Mouse (Mus musculus) monocyte, adult 5-6 weeks (primary cell): Measurements from ENCODE around the gene Nars2. TPM values are rescaled to one million over a fixed set of nuclear protein-coding genes. Genes with fewer than 3 reads are reported as not detected.
"Not testable (repeated sequence)": the region's sequence is repeated elsewhere in the genome, so short reads cannot be mapped to it uniquely, and the experiment has no call there.

ENCODE experiments used
- ATAC-seq: fragments of 153-309, 156-312 bp; replicated peaks from 2 replicates; pipeline ENCODE4 v1.8.0; 2017; ENCODE audit warnings: mild to moderate bottlenecking; ENCODE audit not compliant: low TSS enrichment, insufficient number of reproducible peaks, severe bottlenecking, poor library complexity, low FRiP score
- total RNA-seq: library from RNA; stranded (forward); fragments of 200-1000, 200-491, 200-594 nt; gene quantifications from 3 replicates; pipeline ENCODE4 v1.2.3, GENCODE M21; 2017

The Nars2 gene
- total RNA-seq = 2.1 to 8.2 TPM (median 2.6 TPM) in 3 replicates

DNA sequence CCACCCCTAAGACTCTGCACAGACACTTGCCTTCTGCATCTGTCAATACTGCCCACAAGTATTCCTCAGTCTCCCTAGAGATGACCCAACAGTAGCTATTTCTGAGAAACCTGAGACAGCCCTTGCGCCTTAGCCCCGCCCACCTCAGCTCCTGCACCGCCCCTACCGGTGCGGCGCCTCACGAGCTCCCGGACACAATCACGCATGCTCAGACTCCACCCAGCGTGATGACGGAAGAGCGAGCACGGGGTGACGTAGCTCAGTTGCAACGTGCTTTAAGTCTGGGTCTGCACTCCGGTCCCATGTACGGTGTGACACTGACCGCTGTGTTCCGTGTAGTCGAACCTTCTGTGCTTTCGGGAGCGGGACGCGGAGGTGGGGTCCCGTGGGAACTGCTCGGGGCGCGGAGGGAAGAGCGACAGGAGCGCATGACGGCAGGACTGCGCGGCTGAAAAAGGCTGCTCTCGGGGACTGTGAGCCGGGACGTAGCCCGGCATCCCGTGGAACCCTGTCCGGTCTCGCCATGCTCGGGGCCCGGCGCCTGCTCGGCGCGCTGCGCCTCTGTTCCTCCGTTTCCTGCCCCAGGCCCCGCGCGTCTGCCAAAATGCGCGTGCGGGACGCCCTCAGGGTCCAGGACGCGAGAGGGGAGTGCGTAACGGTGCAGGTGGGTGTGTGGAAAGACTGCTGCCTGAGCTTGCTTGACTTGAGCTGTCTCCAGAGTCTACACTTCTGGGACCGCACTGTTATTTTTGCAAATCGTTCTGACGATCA is at the start of gene Nars2:
Gene Nars2 (plus strand): TSS at position 225 of the 771 bp plus-strand sequence.
- peak; percentile 99 for ATAC-seq

DNA sequence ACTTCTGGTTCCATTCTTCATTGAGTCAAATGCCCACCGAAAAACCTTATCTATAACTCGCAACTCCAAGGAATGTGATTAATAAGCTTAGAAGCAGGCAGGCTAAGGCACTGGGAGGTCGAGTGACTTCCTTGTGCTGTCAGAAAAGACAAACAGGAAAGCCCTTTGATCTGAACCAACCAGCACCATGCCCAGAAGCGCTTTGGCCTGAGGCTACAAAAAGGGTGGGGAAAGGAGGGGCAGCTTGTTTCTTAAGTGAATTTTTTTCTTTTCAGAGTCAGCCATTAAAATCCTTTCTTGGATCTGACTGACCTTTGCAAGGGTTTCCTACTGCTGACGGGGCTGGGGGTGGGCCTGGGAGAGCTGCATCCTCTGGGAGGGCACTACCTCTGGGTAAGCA is 49.1 kb upstream of the Nars2 start:
- ATAC-seq = no peak

DNA sequence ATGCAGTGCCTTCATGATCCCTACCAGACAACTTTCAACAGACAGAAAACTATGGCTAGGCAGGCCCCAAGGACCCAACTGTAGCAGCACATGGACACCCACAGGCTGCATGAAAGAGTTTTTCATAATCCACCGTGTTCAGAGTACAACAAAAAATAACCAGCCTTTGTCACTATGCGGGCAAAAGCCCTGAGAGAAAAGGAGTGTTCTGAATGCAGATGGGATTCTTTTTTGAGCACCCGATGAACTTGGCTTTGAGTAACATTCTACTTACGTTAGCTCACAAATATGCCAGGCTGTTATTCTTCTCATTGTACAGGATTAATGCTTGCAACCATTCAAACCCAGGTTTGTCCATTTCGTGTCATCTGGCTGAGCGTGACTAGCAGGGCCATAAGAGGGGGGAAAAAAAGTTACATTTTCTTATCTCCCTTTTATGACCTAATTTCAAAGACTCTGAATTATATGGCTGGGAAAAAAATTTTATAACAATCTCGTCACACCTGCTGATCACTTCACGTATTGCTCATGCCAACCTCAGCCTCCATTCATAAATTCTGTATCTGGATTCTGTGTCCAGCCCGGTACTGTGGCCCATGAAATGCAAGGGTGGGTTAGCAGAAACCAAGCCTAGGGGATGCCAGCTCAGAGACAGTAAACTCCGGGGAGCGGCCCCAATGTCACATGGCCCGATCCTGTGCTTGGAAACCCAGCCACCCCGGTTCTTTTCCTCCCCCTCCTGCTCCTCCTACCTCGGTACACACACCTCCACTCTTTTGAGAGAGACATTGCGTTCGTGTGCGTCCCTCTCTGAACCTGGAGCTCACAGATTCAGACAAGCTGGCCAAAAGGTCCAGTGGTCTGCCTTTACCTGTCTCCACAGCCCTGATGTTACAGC is 48.0 kb upstream of the Nars2 start:
- no peak for ATAC-seq

DNA sequence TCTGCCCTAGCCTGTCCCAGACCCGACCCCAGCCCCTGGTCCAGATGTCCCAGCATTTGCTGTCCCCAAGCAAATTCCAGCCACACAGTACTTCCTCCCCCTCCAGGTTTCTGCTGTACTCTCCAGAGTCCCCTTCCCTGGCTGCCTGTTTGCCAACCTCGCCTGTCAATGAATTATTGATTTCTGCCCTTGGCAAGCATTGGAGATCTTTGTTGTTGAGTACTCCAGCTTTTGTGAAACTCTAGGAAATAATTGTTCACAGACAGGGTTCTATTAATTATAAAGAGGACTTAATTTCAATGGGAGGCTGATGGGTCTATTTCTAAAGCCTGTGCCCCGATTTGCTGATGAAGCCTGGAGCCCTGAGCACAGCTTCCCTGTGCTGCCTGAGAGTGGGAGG is 46.9 kb upstream of the Nars2 start:
- no peak for ATAC-seq

DNA sequence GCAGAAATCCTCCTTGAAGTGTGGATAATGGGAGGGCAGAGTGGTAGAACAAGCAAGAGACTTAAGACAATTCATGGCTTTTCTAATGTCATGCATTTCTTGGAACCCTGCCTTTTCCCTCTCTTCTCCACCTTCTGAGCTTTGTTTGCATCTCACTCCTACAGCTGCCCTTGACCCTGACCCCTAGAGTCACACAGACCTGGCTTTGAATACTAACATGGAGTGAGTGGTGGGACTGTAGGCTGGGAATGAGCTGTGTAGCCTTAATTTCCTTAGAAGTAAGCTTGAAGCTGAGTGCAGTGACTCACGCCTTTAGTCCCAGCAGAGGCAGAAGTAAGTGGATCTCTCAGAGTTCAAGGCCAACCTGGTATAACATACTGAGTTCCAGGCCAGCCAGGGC is 46.4 kb upstream of the Nars2 start:
- ATAC-seq = no peak

DNA sequence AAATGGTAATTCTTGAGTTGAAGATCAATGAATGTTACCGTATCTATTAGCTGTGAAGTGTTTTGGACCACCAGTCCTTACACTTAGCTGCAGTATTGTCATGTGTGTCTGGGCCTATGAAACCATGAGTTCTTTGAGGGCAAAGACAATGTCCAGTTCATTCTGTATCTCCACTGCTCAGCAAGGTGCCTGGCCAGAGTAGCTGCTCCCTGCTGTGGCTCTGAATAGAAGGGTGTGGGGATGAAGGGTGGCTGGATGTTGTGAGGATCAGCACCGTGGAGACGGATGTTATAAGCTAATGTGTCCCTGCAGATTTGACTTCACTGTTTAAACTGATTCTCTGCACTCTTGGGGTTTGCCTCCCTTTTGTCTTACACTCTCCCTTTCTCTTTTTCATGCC is 45.9 kb upstream of the Nars2 start:
- no peak for ATAC-seq

DNA sequence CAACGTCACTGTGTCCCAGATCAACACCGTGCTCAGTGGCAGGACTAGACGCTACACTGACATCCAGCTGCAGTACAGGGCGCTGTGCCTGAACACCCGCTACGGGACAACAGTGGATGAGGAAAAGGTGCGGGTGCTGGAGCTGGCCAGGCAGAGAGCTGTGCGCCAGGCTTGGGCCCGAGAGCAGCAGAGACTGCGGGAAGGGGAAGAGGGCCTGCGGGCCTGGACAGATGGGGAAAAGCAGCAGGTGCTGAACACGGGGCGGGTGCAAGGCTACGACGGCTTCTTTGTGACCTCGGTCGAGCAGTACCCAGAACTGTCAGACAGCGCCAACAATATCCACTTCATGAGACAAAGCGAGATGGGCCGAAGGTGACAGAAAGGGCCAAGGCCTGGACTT is 45.1 kb upstream of the Nars2 start:
- ATAC-seq = no peak

DNA sequence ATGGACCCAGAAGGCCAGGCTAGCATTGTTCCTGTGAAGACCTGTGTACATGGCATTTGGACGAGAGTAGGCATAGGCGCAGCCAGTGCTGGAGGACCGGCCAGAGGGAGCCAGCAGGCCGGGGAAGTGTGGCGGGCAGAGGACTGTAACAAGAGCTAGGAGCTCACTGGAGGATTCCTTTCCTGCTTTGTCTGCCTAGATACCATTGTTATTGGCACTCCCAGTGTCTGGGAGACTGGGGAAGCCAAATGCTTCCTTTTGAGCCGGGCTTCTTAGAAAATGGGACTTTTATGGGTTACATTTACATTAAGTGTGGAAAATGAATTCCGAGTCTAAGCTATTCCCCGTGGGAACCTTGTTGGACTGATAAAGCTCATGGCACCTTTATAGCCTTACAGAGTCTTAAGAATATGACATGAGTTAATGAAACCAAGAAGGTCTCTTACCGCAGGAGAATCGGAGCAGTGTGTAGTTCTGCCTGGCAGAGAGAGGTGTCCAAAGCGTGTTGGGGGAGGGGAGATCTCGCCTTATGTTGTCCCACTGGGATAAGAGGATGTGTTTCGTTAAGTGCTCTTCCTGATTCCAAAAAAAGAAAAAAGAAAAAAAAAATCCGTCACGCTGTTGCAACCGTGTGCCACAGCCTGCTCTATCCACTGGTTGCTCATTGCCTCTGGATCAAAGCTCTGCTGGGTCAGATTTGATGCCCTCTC is 43.2 kb upstream of the Nars2 start:
- ATAC-seq = no peak

DNA sequence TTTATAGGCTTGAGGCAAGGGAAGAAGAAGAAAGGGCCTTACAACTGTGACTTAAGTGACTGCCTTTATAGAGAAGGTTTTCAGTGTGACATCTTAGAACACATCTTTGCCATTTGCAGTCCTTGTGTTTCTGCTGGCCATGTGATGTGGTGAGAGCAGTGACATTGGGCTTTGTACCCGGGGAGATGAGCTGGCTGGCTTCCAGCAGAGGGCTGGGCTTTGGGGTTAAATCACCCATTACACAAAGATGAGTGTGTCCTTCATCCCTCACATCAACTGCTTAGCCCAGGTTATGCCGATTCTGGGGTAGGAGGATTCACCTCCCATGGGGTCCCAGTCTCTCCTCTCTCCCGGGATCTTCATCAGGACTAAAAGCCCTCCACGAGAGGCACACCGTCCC is 41.4 kb upstream of the Nars2 start:
- no peak for ATAC-seq

DNA sequence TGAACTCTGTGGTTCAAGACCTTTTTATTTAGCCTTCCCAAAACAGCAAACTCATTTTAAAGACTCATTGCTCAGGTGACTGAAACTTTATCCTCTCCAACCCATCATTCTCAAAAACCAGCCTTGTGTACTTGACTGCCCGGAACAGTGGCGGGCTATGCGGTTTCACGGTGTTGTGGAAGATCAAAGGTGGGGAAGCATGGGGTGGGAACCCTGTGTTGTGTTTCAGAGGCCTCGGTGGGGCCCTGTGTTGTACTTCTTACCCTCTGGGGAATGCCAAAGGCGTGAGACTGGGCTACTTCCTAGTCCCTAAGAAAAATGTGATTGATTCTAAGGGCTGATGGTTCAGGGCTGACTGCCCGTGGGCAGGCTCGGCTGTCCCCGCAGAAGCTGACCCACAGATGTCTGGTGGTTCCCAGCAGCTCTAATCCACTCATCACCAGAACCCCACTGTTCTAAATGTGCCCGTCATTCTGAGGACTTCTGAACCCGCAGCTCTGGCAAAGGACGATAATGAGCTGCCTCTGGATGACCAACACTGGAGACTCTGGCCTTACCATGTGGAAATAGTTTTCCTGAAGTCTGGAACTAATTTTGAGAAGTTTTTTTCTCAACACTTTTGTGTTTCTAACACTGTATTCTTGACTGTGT is 40.9 kb upstream of the Nars2 start:
- no peak for ATAC-seq

DNA sequence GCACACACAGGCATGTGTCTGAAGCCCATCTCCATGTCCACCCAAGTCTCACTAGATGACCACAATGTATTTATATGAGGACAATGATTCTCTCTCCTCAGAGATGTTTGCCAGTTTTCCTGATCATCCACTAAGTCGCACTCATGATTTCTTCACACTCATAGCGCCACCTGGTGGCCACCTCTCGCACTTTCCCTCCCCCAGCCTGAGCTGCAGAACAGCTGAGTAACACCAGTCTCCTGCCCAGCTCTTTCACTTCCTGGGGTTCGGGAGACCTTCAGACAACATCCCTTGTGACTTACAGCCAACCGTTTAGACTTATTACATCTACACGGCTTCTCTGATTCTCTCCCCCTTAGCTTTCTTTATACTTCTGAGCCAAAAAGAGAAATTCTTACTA is 37.3 kb upstream of the Nars2 start:
- peak; percentile 68; the same call in 1 of the 2 replicates for ATAC-seq

DNA sequence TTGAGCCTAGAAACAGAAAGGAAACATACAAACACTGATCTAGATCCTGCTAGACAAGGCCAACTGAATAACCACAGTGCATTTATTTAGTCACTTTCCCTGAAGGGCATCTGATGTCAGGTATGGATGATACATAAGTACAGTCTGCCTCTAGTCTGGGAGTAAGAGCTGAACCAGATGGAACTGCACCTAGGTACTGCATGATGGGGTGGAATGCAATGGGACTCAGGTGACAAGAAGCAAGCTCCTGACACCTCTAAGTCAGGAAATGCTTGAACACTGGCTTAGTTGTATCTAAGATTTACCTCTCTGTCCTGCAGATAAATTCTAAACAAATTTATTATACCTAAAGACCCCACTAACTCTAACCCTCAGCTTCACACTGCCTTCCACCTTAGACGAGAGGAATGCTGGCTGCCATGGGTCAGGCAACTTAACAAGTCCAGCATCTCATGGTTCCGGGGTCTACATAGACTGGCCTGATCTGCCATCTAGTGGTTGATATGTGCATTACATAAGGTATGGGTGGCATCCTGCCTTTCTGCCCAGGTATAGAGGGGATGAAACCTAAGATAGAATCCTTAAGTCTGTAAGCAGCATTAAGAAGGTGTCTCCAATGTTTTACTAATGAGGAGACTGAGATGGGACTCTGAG is 35.7 kb upstream of the Nars2 start:
- ATAC-seq = peak; percentile 48; the same call in 1 of the 2 replicates

DNA sequence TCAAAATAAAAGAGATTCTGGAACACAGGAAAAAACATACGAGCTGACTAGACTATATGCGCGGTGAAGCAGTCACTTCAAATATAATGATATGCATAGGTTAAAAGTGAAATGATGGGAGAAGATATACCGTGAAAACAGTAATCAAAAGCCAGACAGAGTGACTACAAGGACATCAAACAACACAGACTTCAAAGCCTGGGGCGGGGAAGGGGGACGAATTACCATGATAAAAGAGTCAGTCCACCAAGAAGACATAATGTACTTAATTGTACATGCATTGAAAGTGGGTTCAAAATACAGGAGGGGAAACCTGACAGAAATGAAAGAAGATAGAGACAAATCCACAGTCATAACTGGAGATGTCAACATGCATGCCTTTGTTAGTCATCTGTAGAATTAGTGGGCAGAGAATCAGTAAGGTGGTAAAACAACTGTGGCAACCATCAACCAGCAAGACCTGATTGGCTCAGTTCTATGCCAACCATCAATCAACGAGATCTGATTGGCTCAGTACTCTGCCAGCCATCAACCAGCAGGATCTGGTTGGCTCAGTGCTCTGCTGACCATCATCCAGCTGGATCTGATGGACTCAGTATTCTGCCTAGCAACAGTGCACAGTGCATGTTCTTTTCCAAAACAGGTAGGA is 30.7 kb upstream of the Nars2 start:
- no peak for ATAC-seq

DNA sequence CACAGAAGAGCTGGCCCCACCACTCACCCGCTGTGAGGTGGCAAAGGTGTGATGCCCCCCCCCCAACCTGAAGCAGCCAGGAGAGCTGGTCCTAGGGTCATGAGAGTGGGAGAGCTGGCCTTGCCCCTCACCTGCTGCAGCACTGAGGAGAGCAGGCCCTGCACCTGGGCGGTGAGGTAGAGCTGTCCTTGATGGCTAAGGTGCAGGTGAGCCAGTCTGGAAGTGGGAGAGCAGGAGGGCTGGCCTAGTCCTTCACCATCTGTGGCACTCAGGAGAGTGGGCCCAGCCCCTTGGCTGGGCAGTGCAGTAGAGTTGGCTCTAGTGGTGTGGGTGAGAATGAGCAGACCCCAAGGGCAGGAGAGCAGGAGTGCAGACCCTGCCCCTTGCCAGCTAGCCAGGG is 28.4 kb upstream of the Nars2 start:
- no peak for ATAC-seq

DNA sequence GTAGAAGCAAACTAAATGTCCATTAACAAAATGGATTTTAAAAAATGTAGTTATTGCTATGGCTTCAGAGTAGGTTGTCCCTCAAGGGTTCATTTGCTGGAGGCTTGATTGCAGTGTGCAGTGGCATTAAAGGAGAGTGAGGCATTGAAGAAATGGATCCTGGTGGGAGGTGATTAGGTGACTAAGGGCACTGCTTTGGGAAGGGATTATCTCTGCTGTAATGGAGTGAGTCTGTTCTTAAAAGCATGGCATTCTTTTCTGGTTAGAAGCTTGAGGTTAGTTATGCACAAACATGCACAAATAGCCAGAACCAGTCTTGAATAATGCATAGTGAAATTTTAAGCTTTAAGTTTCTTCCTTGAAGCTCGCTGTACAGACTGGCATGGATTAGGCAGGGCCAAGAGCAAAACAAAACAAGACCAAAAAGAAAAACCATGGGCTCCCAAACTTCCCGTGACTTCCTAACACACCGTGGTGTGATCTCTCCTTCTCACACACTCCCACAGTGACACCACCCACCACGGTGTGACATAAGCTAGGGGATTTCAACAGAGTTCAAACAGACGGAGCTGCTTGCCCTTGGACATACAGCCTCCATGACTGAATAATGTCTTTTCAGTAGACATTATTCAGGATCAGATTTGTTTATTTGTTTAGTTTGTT is 7.5 kb upstream of the Nars2 start:
- ATAC-seq = no peak

DNA sequence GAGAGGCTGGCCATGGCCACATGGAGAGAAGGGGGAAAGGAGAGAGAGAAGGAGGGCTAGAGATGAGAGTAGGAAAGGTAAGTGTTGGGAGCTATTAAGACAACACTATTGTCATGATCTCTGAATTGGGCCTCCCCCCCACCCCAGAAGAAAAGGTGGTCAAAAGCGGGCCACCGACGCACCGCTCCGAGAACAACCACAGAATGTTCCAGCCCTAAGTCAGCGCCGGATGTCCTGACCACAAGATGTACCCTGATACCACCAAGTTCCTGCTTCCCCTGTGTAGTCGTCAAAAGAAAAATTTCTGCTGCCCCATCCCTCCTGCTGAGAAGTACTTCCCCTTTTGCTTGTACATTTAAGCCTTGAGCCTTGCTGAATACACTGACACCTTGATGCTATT is 4.8 kb upstream of the Nars2 start:
- ATAC-seq = not testable (repeated sequence)

DNA sequence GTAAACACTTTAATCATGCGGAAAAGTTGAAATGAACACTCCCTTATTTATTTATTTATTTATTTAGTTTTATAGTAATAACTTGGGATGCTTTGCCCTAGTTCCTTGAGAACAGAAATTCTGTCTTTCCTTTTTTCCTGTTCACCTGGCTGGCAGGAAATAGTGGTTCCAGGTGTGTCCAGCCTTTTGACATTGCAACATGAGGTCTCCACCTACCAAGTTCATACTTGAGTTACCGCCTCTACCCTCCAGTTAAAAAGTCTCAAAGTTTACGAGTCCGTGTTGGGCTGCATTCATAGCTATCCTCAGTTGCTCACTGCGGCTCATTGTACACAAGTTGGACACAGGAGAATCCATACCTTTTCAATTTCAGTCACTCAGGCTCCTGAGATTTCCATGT is 789 bp downstream of the Nars2 start:
- no peak for ATAC-seq
